Mouse (Mus musculus) kidney, postnatal 10 days (tissue): Measurements from ENCODE around the gene Tor1a.
"Not testable (repeated sequence)": the region's sequence is repeated elsewhere in the genome, so short reads cannot be mapped to it uniquely, and the experiment has no call there.

ENCODE experiments used
- DNase-seq: peaks from one replicate; pipeline ENCODE4 v3.0.0; 2021; ENCODE audit warnings: mixed read lengths

The Tor1a gene

GRCm38 (mm10) chr2:30917649-30918048, 50.1 kb downstream of the Tor1a start:
- DNase-seq, result no peak

- DNase-seq, result not testable (repeated sequence)
Measured at GRCm38 (mm10) chr2:30915933-30916332, 51.8 kb downstream of the Tor1a start.

GRCm38 (mm10) chr2:30915376-30915775, 52.4 kb downstream of the Tor1a start:
- DNase-seq, result no peak

- DNase-seq, result no peak
Measured at GRCm38 (mm10) chr2:30914836-30915235, 52.9 kb downstream of the Tor1a start.

GRCm38 (mm10) chr2:30913022-30913421, 54.7 kb downstream of the Tor1a start:
- no peak for DNase-seq

GRCm38 (mm10) chr2:30912291-30912773, 55.4 kb downstream of the Tor1a start:
- DNase-seq, result peak; percentile 87
